Mouse (Mus musculus): Measurements from ENCODE around the gene Usp7. TPM values are rescaled to one million over a fixed set of nuclear protein-coding genes. Genes with fewer than 3 reads are reported as not detected.
"Not testable (repeated sequence)": the region's sequence is repeated elsewhere in the genome, so short reads cannot be mapped to it uniquely, and the experiment has no call there.

Gene Usp7
- polyA plus RNA-seq, 1 experiment from 2014 or later: 61.4 TPM

GRCm38 (mm10) chr16:8776634-8777033, 15.5 kb downstream of the Usp7 start:
- H3K4me1 ChIP-seq (ENCODE audit: control insufficient read depth, insufficient read depth, low read length): no peaks in the 10 kb centered on the region

DNA sequence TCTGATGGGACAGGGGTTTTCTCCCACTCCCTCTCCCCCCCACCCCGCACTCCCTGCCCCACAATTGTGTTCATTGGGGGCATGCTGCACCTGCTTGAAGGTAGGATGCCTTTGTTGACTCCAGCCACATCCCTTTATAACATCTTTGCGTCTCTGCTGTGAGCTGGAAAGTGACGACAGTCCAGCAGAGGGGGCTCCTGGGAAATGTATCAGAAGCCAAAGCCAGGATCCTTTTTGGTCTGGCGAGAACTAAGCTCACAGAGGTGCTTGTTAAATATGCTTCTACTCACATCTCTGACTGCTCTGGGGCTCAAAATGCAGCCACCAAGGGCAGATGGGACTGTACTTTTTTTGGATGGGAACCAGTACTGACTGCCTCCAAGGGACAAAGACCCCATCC, 21.0 kb downstream of the Usp7 start:
- Histone ChIP-seq H3K36me3 (ENCODE audit: control insufficient read depth, insufficient read depth, low read length) (no peaks in the 10 kb centered on the region), H3K9ac (replicated peaks; ENCODE audit: low read depth, low read length) (no peak overlapping the region), H3K4me2 (ENCODE audit: low read depth, low read length) (no peak overlapping the region), H3K4me3 (ENCODE audit: low read depth, low read length) (no peak overlapping the region), H3K27ac (ENCODE audit: low read depth, low read length) (no peak overlapping the region), H3K27me3 (ENCODE audit: control insufficient read depth, insufficient read depth, low read length) (no peaks in the 10 kb centered on the region), H3K9me3 (ENCODE audit: control insufficient read depth, low read length) (no peaks in the 10 kb centered on the region), H3K4me1 (ENCODE audit: control insufficient read depth, insufficient read depth, low read length) (no peaks in the 10 kb centered on the region)
- WGBS: 54% methylated on average over 4 of the region's 4 CpGs
- no peak for ATAC-seq (ENCODE audit: low read depth)

More at GRCm38 (mm10) chr16:8776634-8777033, 15.5 kb downstream of the Usp7 start:
- WGBS: 85% methylated on average over 11 of the region's 11 CpGs
- H3K36me3 ChIP-seq (ENCODE audit: control insufficient read depth, insufficient read depth, low read length): no peaks in the 10 kb centered on the region
- no peaks in the 10 kb centered on the region for H3K9me3 ChIP-seq (ENCODE audit: control insufficient read depth, low read length)
- no peak overlapping the region for H3K9ac ChIP-seq (replicated peaks; ENCODE audit: low read depth, low read length)
- H3K27ac ChIP-seq (ENCODE audit: low read depth, low read length): no peak overlapping the region
- H3K27me3 ChIP-seq (ENCODE audit: control insufficient read depth, insufficient read depth, low read length): no peaks in the 10 kb centered on the region
- no peak overlapping the region for H3K4me3 ChIP-seq (ENCODE audit: low read depth, low read length)
- H3K4me2 ChIP-seq (ENCODE audit: low read depth, low read length): no peak overlapping the region
- no peak for ATAC-seq (ENCODE audit: low read depth)

DNA sequence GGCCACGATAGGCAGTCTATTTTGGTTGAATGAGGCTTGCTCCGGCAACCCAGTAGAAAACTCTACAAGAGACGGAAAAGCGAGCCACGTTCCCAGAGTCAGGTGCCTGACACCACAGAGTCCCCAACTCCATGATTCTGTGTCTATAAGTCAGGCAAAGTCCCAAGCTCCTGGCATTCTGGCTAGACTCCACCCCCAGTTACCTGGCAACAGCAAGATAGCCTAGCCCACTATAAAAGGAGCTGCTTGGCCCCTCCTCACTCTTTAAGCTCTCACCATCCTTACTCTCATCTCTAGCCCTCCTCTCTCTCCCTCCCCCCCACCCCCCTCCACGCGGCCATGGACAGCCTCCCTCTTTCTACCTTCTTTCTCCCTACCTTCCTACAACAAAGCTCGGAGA, 21.8 kb downstream of the Usp7 start:
- not testable (repeated sequence) for H3K9me3 ChIP-seq (ENCODE audit: control insufficient read depth, low read length); H3K27ac ChIP-seq (ENCODE audit: low read depth, low read length); H3K4me3 ChIP-seq (ENCODE audit: low read depth, low read length); ATAC-seq (ENCODE audit: low read depth); H3K27me3 ChIP-seq (ENCODE audit: control insufficient read depth, insufficient read depth, low read length); H3K9ac ChIP-seq (replicated peaks; ENCODE audit: low read depth, low read length); H3K4me2 ChIP-seq (ENCODE audit: low read depth, low read length); H3K4me1 ChIP-seq (ENCODE audit: control insufficient read depth, insufficient read depth, low read length); H3K36me3 ChIP-seq (ENCODE audit: control insufficient read depth, insufficient read depth, low read length)
- WGBS: 51% methylated on average over 8 of the region's 8 CpGs

DNA sequence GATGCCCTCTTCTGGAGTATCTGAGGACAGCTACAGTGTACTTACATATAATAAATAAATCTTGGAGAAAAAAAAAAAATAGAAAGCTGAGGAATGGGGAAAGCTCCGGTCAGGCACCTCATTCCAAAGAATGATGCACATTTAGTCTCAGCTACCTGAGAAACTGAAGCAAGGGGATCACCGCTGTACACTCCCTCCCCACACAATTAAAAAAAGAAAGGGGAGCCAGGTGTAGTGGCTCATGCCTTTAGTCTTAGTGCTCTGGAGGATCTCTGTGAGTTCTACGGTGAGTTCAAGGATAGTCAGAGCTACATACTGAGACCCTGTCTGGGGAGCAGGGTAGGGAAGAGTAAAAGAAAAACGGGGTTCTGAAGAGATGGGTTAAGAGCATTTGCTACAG, 22.6 kb downstream of the Usp7 start:
- 79% methylated on average over 4 of the region's 4 CpGs for WGBS
- Histone ChIP-seq H3K27ac (ENCODE audit: low read depth, low read length) (no peak overlapping the region), H3K36me3 (ENCODE audit: control insufficient read depth, insufficient read depth, low read length) (no peaks in the 10 kb centered on the region), H3K4me1 (ENCODE audit: control insufficient read depth, insufficient read depth, low read length) (no peaks in the 10 kb centered on the region), H3K4me2 (ENCODE audit: low read depth, low read length) (no peak overlapping the region), H3K9me3 (ENCODE audit: control insufficient read depth, low read length) (no peaks in the 10 kb centered on the region), H3K27me3 (ENCODE audit: control insufficient read depth, insufficient read depth, low read length) (no peaks in the 10 kb centered on the region), H3K9ac (replicated peaks; ENCODE audit: low read depth, low read length) (no peak overlapping the region), H3K4me3 (ENCODE audit: low read depth, low read length) (no peak overlapping the region)
- ATAC-seq (ENCODE audit: low read depth): no peak

- Histone ChIP-seq H3K9ac (replicated peaks; ENCODE audit: low read depth, low read length) (no peak overlapping the region), H3K36me3 (ENCODE audit: control insufficient read depth, insufficient read depth, low read length) (no peaks in the 10 kb centered on the region), H3K27me3 (ENCODE audit: control insufficient read depth, insufficient read depth, low read length) (no peaks in the 10 kb centered on the region), H3K4me1 (ENCODE audit: control insufficient read depth, insufficient read depth, low read length) (no peaks in the 10 kb centered on the region), H3K9me3 (ENCODE audit: control insufficient read depth, low read length) (no peaks in the 10 kb centered on the region), H3K27ac (ENCODE audit: low read depth, low read length) (no peak overlapping the region), H3K4me2 (ENCODE audit: low read depth, low read length) (no peak overlapping the region), H3K4me3 (ENCODE audit: low read depth, low read length) (no peak overlapping the region)
- WGBS: 13% methylated on average over 10 of the region's 10 CpGs
- peak; percentile 72; the same call in 1 of the 2 replicates for ATAC-seq (ENCODE audit: low read depth)
These were observed 23.0 kb downstream of the Usp7 start for GRCm38 (mm10) chr16:8769065-8769464.

GRCm38 (mm10) chr16:8768588-8768987, 23.5 kb downstream of the Usp7 start:
- Histone ChIP-seq H3K9me3 (ENCODE audit: control insufficient read depth, low read length) (no peaks in the 10 kb centered on the region), H3K4me1 (ENCODE audit: control insufficient read depth, insufficient read depth, low read length) (no peaks in the 10 kb centered on the region), H3K9ac (replicated peaks; ENCODE audit: low read depth, low read length) (no peak overlapping the region), H3K36me3 (ENCODE audit: control insufficient read depth, insufficient read depth, low read length) (no peaks in the 10 kb centered on the region), H3K27me3 (ENCODE audit: control insufficient read depth, insufficient read depth, low read length) (no peaks in the 10 kb centered on the region), H3K4me2 (ENCODE audit: low read depth, low read length) (no peak overlapping the region), H3K4me3 (ENCODE audit: low read depth, low read length) (no peak overlapping the region), H3K27ac (ENCODE audit: low read depth, low read length) (no peak overlapping the region)
- no peak for ATAC-seq (ENCODE audit: low read depth)
- WGBS: 86% methylated on average over 4 of the region's 4 CpGs

DNA sequence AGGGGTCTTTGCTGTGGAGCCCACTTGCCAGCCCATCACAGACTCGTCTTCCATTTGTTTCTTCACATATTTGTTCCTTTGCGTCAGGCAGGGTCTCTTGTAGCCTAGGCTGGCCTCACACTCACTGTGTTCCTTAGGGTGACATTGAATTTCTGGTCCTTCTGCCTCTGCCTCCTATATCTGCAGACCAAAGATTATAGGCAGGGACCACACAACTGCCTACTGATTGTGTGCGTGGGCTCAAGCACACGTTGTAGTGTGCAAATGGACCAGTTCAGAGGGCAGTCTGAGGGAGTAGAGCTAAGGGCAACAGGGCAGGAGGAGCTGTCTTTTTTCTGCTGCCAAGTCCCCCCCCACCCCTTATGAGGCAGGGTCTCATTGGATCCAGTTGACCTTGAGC, 24.0 kb downstream of the Usp7 start:
- no peak overlapping the region for H3K4me3 ChIP-seq (ENCODE audit: low read depth, low read length)
- no peak overlapping the region for H3K4me2 ChIP-seq (ENCODE audit: low read depth, low read length)
- H3K27ac ChIP-seq (ENCODE audit: low read depth, low read length): no peak overlapping the region
- no peaks in the 10 kb centered on the region for H3K36me3 ChIP-seq (ENCODE audit: control insufficient read depth, insufficient read depth, low read length)
- no peaks in the 10 kb centered on the region for H3K9me3 ChIP-seq (ENCODE audit: control insufficient read depth, low read length)
- H3K4me1 ChIP-seq (ENCODE audit: control insufficient read depth, insufficient read depth, low read length): no peaks in the 10 kb centered on the region
- 89% methylated on average over 4 of the region's 4 CpGs for WGBS
- no peak for ATAC-seq (ENCODE audit: low read depth)
- H3K27me3 ChIP-seq (ENCODE audit: control insufficient read depth, insufficient read depth, low read length): no peaks in the 10 kb centered on the region
- no peak overlapping the region for H3K9ac ChIP-seq (replicated peaks; ENCODE audit: low read depth, low read length)

DNA sequence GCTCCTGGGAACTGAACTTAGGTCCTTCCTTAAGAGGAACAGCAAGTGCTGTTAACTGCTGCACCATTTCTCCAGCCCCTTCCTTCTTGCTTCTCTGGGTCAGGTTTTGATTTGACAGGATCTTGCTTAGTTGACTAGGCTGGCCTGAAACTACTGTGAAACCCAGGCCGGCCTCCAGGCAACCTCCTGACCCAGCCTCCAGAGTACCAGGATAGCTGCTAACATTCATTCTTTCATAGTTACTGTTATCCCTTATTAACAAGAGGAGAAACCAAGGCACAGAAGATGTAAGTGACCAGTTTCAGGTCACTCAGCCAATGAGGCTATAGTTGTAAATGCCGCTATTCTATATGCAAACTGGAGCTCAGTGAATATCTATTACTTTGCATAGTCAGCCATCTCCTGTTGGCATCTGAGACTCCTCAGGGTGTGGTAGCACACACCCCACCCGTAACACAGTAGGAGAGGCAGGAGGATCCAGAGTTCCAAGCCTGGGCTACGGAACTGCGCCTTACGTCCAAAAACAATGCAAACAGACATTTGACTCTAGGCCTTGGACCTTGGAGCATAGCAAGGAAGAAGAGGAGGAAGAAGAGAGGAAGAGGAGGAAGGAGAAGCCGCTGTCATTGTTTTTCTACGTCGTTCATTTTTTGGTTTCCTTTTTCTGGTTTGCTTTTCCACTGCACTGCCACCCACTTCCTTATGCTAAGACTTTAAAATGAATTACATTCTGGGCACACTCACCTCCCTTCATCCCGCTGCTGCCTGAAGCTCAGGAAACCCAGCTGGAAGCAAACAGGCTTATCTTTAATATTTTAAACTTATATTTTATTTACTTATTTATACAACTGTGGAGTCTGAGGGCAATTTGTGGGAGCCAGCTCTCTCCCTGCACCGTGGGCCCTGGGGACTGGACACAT, 24.7 kb downstream of the Usp7 start:
- H3K4me2 ChIP-seq (ENCODE audit: low read depth, low read length): no peak overlapping the region
- H3K27me3 ChIP-seq (ENCODE audit: control insufficient read depth, insufficient read depth, low read length): no peaks in the 10 kb centered on the region
- H3K4me1 ChIP-seq (ENCODE audit: control insufficient read depth, insufficient read depth, low read length): no peaks in the 10 kb centered on the region
- ATAC-seq (ENCODE audit: low read depth): no peak
- H3K9me3 ChIP-seq (ENCODE audit: control insufficient read depth, low read length): no peaks in the 10 kb centered on the region
- no peak overlapping the region for H3K9ac ChIP-seq (replicated peaks; ENCODE audit: low read depth, low read length)
- H3K4me3 ChIP-seq (ENCODE audit: low read depth, low read length): no peak overlapping the region
- no peak overlapping the region for H3K27ac ChIP-seq (ENCODE audit: low read depth, low read length)
- H3K36me3 ChIP-seq (ENCODE audit: control insufficient read depth, insufficient read depth, low read length): no peaks in the 10 kb centered on the region
- 89% methylated on average over 11 of the region's 11 CpGs for WGBS

- H3K27me3 ChIP-seq (ENCODE audit: control insufficient read depth, insufficient read depth, low read length): no peaks in the 10 kb centered on the region
- H3K4me3 ChIP-seq (ENCODE audit: low read depth, low read length): no peak overlapping the region
- H3K4me1 ChIP-seq (ENCODE audit: control insufficient read depth, insufficient read depth, low read length): no peaks in the 10 kb centered on the region
- no peaks in the 10 kb centered on the region for H3K36me3 ChIP-seq (ENCODE audit: control insufficient read depth, insufficient read depth, low read length)
- no peak for ATAC-seq (ENCODE audit: low read depth)
- no peak overlapping the region for H3K27ac ChIP-seq (ENCODE audit: low read depth, low read length)
- no peaks in the 10 kb centered on the region for H3K9me3 ChIP-seq (ENCODE audit: control insufficient read depth, low read length)
- WGBS: 66% methylated on average over 9 of the region's 9 CpGs
- no peak overlapping the region for H3K4me2 ChIP-seq (ENCODE audit: low read depth, low read length)
- no peak overlapping the region for H3K9ac ChIP-seq (replicated peaks; ENCODE audit: low read depth, low read length)
These were observed 25.9 kb downstream of the Usp7 start for GRCm38 (mm10) chr16:8766196-8766595.
